Mouse (Mus musculus) left cerebral cortex, postnatal 4 days (tissue): Measurements from ENCODE around the gene Hcrtr1. TPM values are rescaled to one million over a fixed set of nuclear protein-coding genes. Genes with fewer than 3 reads are reported as not detected.
A peak's percentile ranks its signal among the peaks of the same experiment; 100 is the strongest.

ENCODE experiments used
- DNase-seq: peaks from one replicate; pipeline ENCODE4 v3.0.0-alpha.2; 2022
- intact Hi-C: fragments of 180-260 bp; cut with DNase I; formaldehyde crosslinking; loops from one replicate; pipeline ENCODE4 v1.15.1; 2025
- total RNA-seq, 2 experiments: library from RNA; stranded (reverse); gene quantifications; 2 replicates each; pipeline ENCODE4 v1.2.3; 2021

Gene Hcrtr1
- total RNA-seq, 2 experiments from 2014 or later: 1.9 to 3.6 TPM

DNA sequence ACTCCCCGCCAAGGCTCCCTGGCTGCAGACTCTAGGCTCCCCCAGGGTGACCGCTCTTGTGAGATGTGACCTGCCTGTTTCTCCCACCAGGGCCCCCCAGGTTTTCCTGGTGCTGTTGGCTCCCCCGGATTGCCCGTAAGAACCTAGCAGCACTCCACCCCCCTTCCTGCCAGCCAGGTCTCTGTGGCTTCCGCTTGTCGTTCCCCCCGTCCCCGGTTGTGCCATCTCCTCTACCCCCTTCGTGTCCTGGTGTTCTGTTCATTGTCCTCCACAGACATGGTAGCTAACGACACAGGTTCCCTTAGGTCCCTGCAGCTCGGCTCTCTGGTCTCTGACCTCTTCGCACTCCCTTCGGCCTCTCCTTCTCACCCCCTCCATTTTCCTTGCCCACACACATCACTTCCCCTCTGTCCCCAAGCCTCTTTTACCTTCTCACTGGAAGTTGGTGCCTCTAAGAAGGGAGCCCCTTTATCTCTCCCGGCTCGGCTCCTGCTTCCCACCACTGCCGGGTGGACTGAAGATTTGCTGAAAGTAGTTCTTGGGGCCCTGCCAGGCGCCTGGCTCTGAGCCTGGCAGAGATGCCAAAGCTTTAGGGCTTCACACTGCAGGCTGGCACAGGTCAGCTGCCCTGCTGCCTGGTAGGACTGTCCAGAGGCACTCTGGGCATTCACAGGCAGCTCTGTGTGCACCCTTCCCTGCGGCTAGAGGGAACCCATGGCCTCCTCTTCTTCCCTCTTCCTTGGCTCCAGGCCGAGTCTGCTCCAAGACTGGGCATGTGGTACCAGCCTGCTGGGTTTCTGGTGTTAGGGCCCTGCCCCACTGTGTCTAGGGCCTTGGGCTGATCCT lies 57.6 kb downstream of the Hcrtr1 start:
- intact Hi-C loops: no loop called here
- DNase-seq: peak; percentile 96

Other genes with a start within 250 kb of the Hcrtr1 start
- under 1 TPM in 1 of 2 experiments, not detected in 1; 0.24 TPM for gene Spocd1, start 210.1 kb downstream of the Hcrtr1 start, total RNA-seq
- 100 to 1,000 TPM; 235 to 263 TPM for gene Adgrb2, start 154.5 kb downstream of the Hcrtr1 start, total RNA-seq
- gene Col16a1, start 91.5 kb downstream of the Hcrtr1 start, total RNA-seq: 10 to 100 TPM; 19.5 to 24.1 TPM
- gene Pef1, start 36.8 kb downstream of the Hcrtr1 start, total RNA-seq: 10 to 100 TPM; 33.8 to 36.1 TPM
- gene Tinagl1, start 35.8 kb upstream of the Hcrtr1 start, total RNA-seq: 1 to 10 TPM; 1.6 to 2.5 TPM
- not detected for gene Gm853, start 83.0 kb upstream of the Hcrtr1 start, total RNA-seq
- 1 to 10 TPM; 8.5 to 9.2 TPM for gene Serinc2, start 139.8 kb upstream of the Hcrtr1 start, total RNA-seq
- gene Fabp3, start 169.2 kb upstream of the Hcrtr1 start, total RNA-seq: 100 to 1,000 TPM; 192 to 199 TPM
- gene Gm10570, start 169.3 kb upstream of the Hcrtr1 start, total RNA-seq: 1 to 10 TPM; 1.0 to 1.7 TPM
- 10 to 100 TPM; 50.7 to 54.9 TPM for gene Zcchc17, start 220.6 kb upstream of the Hcrtr1 start, total RNA-seq
- gene Snrnp40, start 220.8 kb upstream of the Hcrtr1 start, total RNA-seq: 10 to 100 TPM; 42.4 to 46.1 TPM